Mouse (Mus musculus): ENCODE data around the gene Gpn2.

The Gpn2 gene

GRCm38 (mm10) chr4:133592570-133592969 is 8.4 kb downstream of the Gpn2 start:
- DNase-seq (ENCODE audit: low read depth, low spot score), result peak; percentile 84

- DNase-seq (ENCODE audit: low read depth, low spot score), result no peak
Observed at GRCm38 (mm10) chr4:133595538-133595937, 11.4 kb downstream of the Gpn2 start.

- no peak for DNase-seq (ENCODE audit: low read depth, low spot score)
Observed at GRCm38 (mm10) chr4:133596084-133596483, 11.9 kb downstream of the Gpn2 start.

GRCm38 (mm10) chr4:133598616-133599015 is 14.5 kb downstream of the Gpn2 start:
- DNase-seq (ENCODE audit: low read depth, low spot score), result no peak

GRCm38 (mm10) chr4:133599116-133599515 is 15.0 kb downstream of the Gpn2 start:
- no peak for DNase-seq (ENCODE audit: low read depth, low spot score)

GRCm38 (mm10) chr4:133599571-133600073 is 15.5 kb downstream of the Gpn2 start:
- DNase-seq (ENCODE audit: low read depth, low spot score), result peak; percentile 86

GRCm38 (mm10) chr4:133600306-133600705 is 16.1 kb downstream of the Gpn2 start:
- DNase-seq (ENCODE audit: low read depth, low spot score), result peak; percentile 36

- DNase-seq (ENCODE audit: low read depth, low spot score), result peak; percentile 83
Observed at GRCm38 (mm10) chr4:133601721-133602218, 17.6 kb downstream of the Gpn2 start, which contains the start of gene Sfn. TSS of gene Sfn (minus strand) at chr4:133602168.

- DNase-seq (ENCODE audit: low read depth, low spot score), result no peak
Observed at GRCm38 (mm10) chr4:133603056-133603455, 18.9 kb downstream of the Gpn2 start.

GRCm38 (mm10) chr4:133604175-133604574 is 20.0 kb downstream of the Gpn2 start:
- DNase-seq (ENCODE audit: low read depth, low spot score), result no peak

- DNase-seq (ENCODE audit: low read depth, low spot score), result no peak
Observed at GRCm38 (mm10) chr4:133604856-133605255, 20.7 kb downstream of the Gpn2 start.

- DNase-seq (ENCODE audit: low read depth, low spot score), result no peak
Observed at GRCm38 (mm10) chr4:133605330-133605729, 21.2 kb downstream of the Gpn2 start.

- no peak for DNase-seq (ENCODE audit: low read depth, low spot score)
Observed at GRCm38 (mm10) chr4:133607284-133607683, 23.1 kb downstream of the Gpn2 start.

- DNase-seq (ENCODE audit: low read depth, low spot score), result peak; percentile 90
Observed at GRCm38 (mm10) chr4:133609719-133610118, 25.6 kb downstream of the Gpn2 start.

GRCm38 (mm10) chr4:133611815-133612214 is 27.7 kb downstream of the Gpn2 start:
- DNase-seq (ENCODE audit: low read depth, low spot score), result peak; percentile 59

- DNase-seq (ENCODE audit: low read depth, low spot score), result peak; percentile 21
Observed at GRCm38 (mm10) chr4:133612416-133612815, 28.3 kb downstream of the Gpn2 start.

GRCm38 (mm10) chr4:133613026-133613425 is 28.9 kb downstream of the Gpn2 start:
- DNase-seq (ENCODE audit: low read depth, low spot score), result no peak

GRCm38 (mm10) chr4:133613867-133614266 is 29.7 kb downstream of the Gpn2 start:
- DNase-seq (ENCODE audit: low read depth, low spot score), result no peak

GRCm38 (mm10) chr4:133614274-133614761 is 30.2 kb downstream of the Gpn2 start:
- no peak for DNase-seq (ENCODE audit: low read depth, low spot score)

GRCm38 (mm10) chr4:133615416-133615815 is 31.3 kb downstream of the Gpn2 start:
- no peak for DNase-seq (ENCODE audit: low read depth, low spot score)

GRCm38 (mm10) chr4:133617936-133618335 is 33.8 kb downstream of the Gpn2 start:
- no peak for DNase-seq (ENCODE audit: low read depth, low spot score)

GRCm38 (mm10) chr4:133619473-133620136 is 35.4 kb downstream of the Gpn2 start:
- DNase-seq (ENCODE audit: low read depth, low spot score), result peak; percentile 70

GRCm38 (mm10) chr4:133620668-133621067 is 36.5 kb downstream of the Gpn2 start:
- DNase-seq (ENCODE audit: low read depth, low spot score), result peak; percentile 87
